Mouse (Mus musculus) forebrain, embryonic 16.5 days (tissue): ENCODE data around the gene Anapc5. TPM values are rescaled to one million over a fixed set of nuclear protein-coding genes. Genes with fewer than 3 reads are reported as not detected.

Experiments
- ATAC-seq: fragments of 200-750 bp; cut with Nextera tagmentation; 2 replicates; pipeline ENCODE4 v1.8.0; 2017; ENCODE audit warnings: mild to moderate bottlenecking, moderate library complexity
- H3K27ac ChIP-seq: fragments of 300-500 bp; sonication (generic); 2 replicates; pipeline ENCODE4 v1.5.1; 2014; ENCODE audit warnings: low read length, control low read depth
- H3K27me3 ChIP-seq: fragments of 300-500 bp; sonication (generic); replicated peaks from 2 replicates; pipeline ENCODE4 v1.6.1; 2014; ENCODE audit warnings: low read length; ENCODE audit not compliant: control insufficient read depth, insufficient read depth
- H3K36me3 ChIP-seq: fragments of 300-500 bp; sonication (generic); 2 replicates; pipeline ENCODE4 v1.6.1; 2014; ENCODE audit not compliant: control insufficient read depth, insufficient read depth
- H3K4me1 ChIP-seq: fragments of 300-500 bp; sonication (generic); replicated peaks from 2 replicates; pipeline ENCODE4 v1.6.1; 2014; ENCODE audit warnings: low read length; ENCODE audit not compliant: control insufficient read depth, insufficient read depth
- H3K4me2 ChIP-seq: fragments of 300-500 bp; sonication (generic); 2 replicates; pipeline ENCODE4 v1.6.1; 2014; ENCODE audit warnings: mild to moderate bottlenecking, low read length, control low read depth
- H3K4me3 ChIP-seq: fragments of 300-500 bp; sonication (generic); replicated peaks from 2 replicates; pipeline ENCODE4 v1.5.1; 2014; ENCODE audit warnings: mild to moderate bottlenecking, low read length, control low read depth
- H3K9ac ChIP-seq: fragments of 300-500 bp; sonication (generic); replicated peaks from 2 replicates; pipeline ENCODE4 v1.6.1; 2014; ENCODE audit warnings: low read depth, low read length, control low read depth
- H3K9me3 ChIP-seq: fragments of 300-500 bp; sonication (generic); 2 replicates; pipeline ENCODE4 v1.6.1; 2016; ENCODE audit warnings: low read length; ENCODE audit not compliant: control insufficient read depth
- WGBS: fragments of 180-500 bp; shearing (Covaris S2); extraction: QIAGEN DNeasy Blood & Tissue Kit; methylation state at CpG from one replicate; pipeline ENCODE4 v1.1.7; 2014; 5-methylcytosine and 5-hydroxymethylcytosine counted together
- polyA plus RNA-seq: library from polyadenylated mRNA; unstranded; fragments of >200 nt; fragmentation: Nextera tagmentation; extraction: Ambion mirVana; gene quantifications from 2 replicates; pipeline ENCODE4 v1.2.1, GENCODE M21; 2015

The Anapc5 gene
- polyA plus RNA-seq: 562 and 569 TPM in 2 replicates

- ATAC-seq: peak; percentile 100
- Histone ChIP-seq H3K36me3 (peaks cover 15% of the 10 kb centered on the region), H3K27me3 (no peaks in the 10 kb centered on the region), H3K9me3 (no peaks in the 10 kb centered on the region), H3K9ac (peak within 1 kb of the TSS; percentile 81), H3K4me3 (peak within 1 kb of the TSS; percentile 92), H3K4me2 (peak within 1 kb of the TSS; percentile 65), H3K4me1 (peaks cover 15% of the 10 kb centered on the region), H3K27ac (peak within 1 kb of the TSS; percentile 94)
- WGBS: under 1% methylated on average over 55 of the region's 55 CpGs
Observed at GRCm38 (mm10) chr5:122820777-122821523, at the start of gene Anapc5. Anapc5 (minus strand) TSS chr5:122821339.

- no peak for ATAC-seq
- Histone ChIP-seq H3K4me3 (no peak overlapping the region), H3K27me3 (no peaks in the 10 kb centered on the region), H3K4me2 (no peak overlapping the region), H3K36me3 (peaks cover 14% of the 10 kb centered on the region; the same call in 1 of the 2 replicates), H3K27ac (no peak overlapping the region), H3K9ac (no peak overlapping the region), H3K4me1 (no peaks in the 10 kb centered on the region), H3K9me3 (no peaks in the 10 kb centered on the region)
- 94% methylated on average over 2 of the region's 2 CpGs for WGBS
Observed at GRCm38 (mm10) chr5:122863053-122863452, 41.9 kb upstream of the Anapc5 start.

- Histone ChIP-seq H3K27me3 (no peaks in the 10 kb centered on the region), H3K9me3 (no peaks in the 10 kb centered on the region), H3K4me3 (no peak overlapping the region), H3K9ac (no peak overlapping the region), H3K36me3 (no peaks in the 10 kb centered on the region), H3K4me2 (no peak overlapping the region), H3K27ac (no peak overlapping the region), H3K4me1 (peaks cover 9% of the 10 kb centered on the region)
- 87% methylated on average over 3 of the region's 3 CpGs for WGBS
- ATAC-seq: no peak
Observed at GRCm38 (mm10) chr5:122855858-122856257, 34.7 kb upstream of the Anapc5 start.

- 84% methylated on average over 2 of the region's 2 CpGs for WGBS
- no peak overlapping the region for H3K4me3 ChIP-seq
- H3K9ac ChIP-seq: no peak overlapping the region
- H3K4me2 ChIP-seq: no peak overlapping the region
- no peak overlapping the region for H3K27ac ChIP-seq
- H3K9me3 ChIP-seq: no peaks in the 10 kb centered on the region
- H3K27me3 ChIP-seq: no peaks in the 10 kb centered on the region
- no peak for ATAC-seq
- no peaks in the 10 kb centered on the region for H3K36me3 ChIP-seq
- H3K4me1 ChIP-seq: peaks cover 22% of the 10 kb centered on the region
Observed at GRCm38 (mm10) chr5:122852611-122853010, 31.5 kb upstream of the Anapc5 start.

GRCm38 (mm10) chr5:122850319-122851002, 29.3 kb upstream of the Anapc5 start:
- Histone ChIP-seq H3K27ac (peak overlapping the region; percentile 85), H3K9me3 (no peaks in the 10 kb centered on the region), H3K36me3 (no peaks in the 10 kb centered on the region), H3K4me1 (peaks cover 22% of the 10 kb centered on the region), H3K4me3 (peak overlapping the region; percentile 68), H3K4me2 (peak overlapping the region; percentile 89), H3K27me3 (no peaks in the 10 kb centered on the region), H3K9ac (peak overlapping the region; percentile 92)
- ATAC-seq: peak; percentile 71
- under 1% methylated on average over 36 of the region's 38 CpGs for WGBS

GRCm38 (mm10) chr5:122849521-122850318, 28.6 kb upstream of the Anapc5 start, which contains the start of gene Rnf34:
Rnf34 (plus strand) TSS chr5:122850048.
- H3K4me1 ChIP-seq: peaks cover 22% of the 10 kb centered on the region
- H3K36me3 ChIP-seq: no peaks in the 10 kb centered on the region
- peak within 1 kb of the TSS; percentile 92 for H3K9ac ChIP-seq
- peak; percentile 100 for ATAC-seq
- WGBS: under 1% methylated on average over 52 of the region's 61 CpGs
- no peaks in the 10 kb centered on the region for H3K9me3 ChIP-seq
- H3K27ac ChIP-seq: peak within 1 kb of the TSS; percentile 92
- H3K4me3 ChIP-seq: peak within 1 kb of the TSS; percentile 68
- peak within 1 kb of the TSS; percentile 89 for H3K4me2 ChIP-seq
- no peaks in the 10 kb centered on the region for H3K27me3 ChIP-seq

GRCm38 (mm10) chr5:122843799-122844198, 22.7 kb upstream of the Anapc5 start:
- H3K27ac ChIP-seq: no peak overlapping the region
- no peaks in the 10 kb centered on the region for H3K9me3 ChIP-seq
- H3K27me3 ChIP-seq: no peaks in the 10 kb centered on the region
- H3K4me2 ChIP-seq: no peak overlapping the region
- 88% methylated on average over 5 of the region's 5 CpGs for WGBS
- ATAC-seq: no peak
- H3K4me1 ChIP-seq: 0 out of 2 replicates have a peak, but pooled peaks cover 5% of the 10 kb centered on the region
- H3K4me3 ChIP-seq: no peak overlapping the region
- H3K36me3 ChIP-seq: no peaks in the 10 kb centered on the region
- no peak overlapping the region for H3K9ac ChIP-seq

- Histone ChIP-seq H3K36me3 (no peaks in the 10 kb centered on the region), H3K9me3 (no peaks in the 10 kb centered on the region), H3K4me2 (no peak overlapping the region), H3K27ac (no peak overlapping the region), H3K4me3 (no peak overlapping the region), H3K4me1 (no peaks in the 10 kb centered on the region), H3K9ac (no peak overlapping the region), H3K27me3 (no peaks in the 10 kb centered on the region)
- no peak for ATAC-seq
- 88% methylated on average over 2 of the region's 2 CpGs for WGBS
Observed at GRCm38 (mm10) chr5:122841126-122841525, 20.0 kb upstream of the Anapc5 start.

GRCm38 (mm10) chr5:122832996-122833395, 11.9 kb upstream of the Anapc5 start:
- H3K36me3 ChIP-seq: no peaks in the 10 kb centered on the region
- H3K4me3 ChIP-seq: no peak overlapping the region
- H3K4me2 ChIP-seq: no peak overlapping the region
- H3K9ac ChIP-seq: no peak overlapping the region
- no peak overlapping the region for H3K27ac ChIP-seq
- H3K9me3 ChIP-seq: no peaks in the 10 kb centered on the region
- ATAC-seq: no peak
- H3K27me3 ChIP-seq: no peaks in the 10 kb centered on the region
- WGBS: 81% methylated on average over 10 of the region's 10 CpGs
- H3K4me1 ChIP-seq: no peaks in the 10 kb centered on the region
